Comparison of ENCODE assay signal across 10 mouse cellular contexts in genomic region chr10:39558492-39559005, GRCm38 (mm10). TPM values are rescaled to one million over a fixed set of nuclear protein-coding genes. Genes with fewer than 3 reads are reported as not detected.
DNase-seq lines count a peak whose midpoint lies in the region; ATAC-seq and TF ChIP-seq lines count a peak whose summit lies in the region.
"Had no signal": no experiment of that assay in that cellular context is flagged by ENCODE, and none has a peak within 500 bp of the region (broad histone marks: within the 10 kb centered on the region; RNA-seq: fewer than 3 reads in every experiment).

No protein-coding gene starts in this region.

- TF ChIP-seq CTCF in kidney, adult 2 months (conservative IDR thresholded peaks at IDR 0.05; ENCODE audit: insufficient read depth, insufficient read length, low read depth, low read length), result no peak

- H3K4me2 ChIP-seq in kidney, embryonic 16.5 days (replicated peaks; ENCODE audit: low read depth, low read length), result no peak overlapping the region
- H3K4me2 ChIP-seq in forebrain, embryonic 14.5 days (ENCODE audit: low read length), result no peak overlapping the region
- no peak overlapping the region for H3K4me2 ChIP-seq in intestine, embryonic 14.5 days (ENCODE audit: low read length)
- H3K4me2 ChIP-seq in neural tube, embryonic 15.5 days, result no peak overlapping the region

- 36% methylated on average over 5 of the region's 5 CpGs for WGBS in kidney, embryonic 16.5 days
- WGBS in kidney, adult 2 months, result 51% methylated on average over 5 of the region's 5 CpGs
- WGBS in forebrain, embryonic 14.5 days, result 51% methylated on average over 5 of the region's 5 CpGs
- 43% methylated on average over 5 of the region's 5 CpGs for WGBS in intestine, embryonic 14.5 days
- 34% methylated on average over 5 of the region's 5 CpGs for WGBS in neural tube, embryonic 15.5 days

- ATAC-seq in kidney, embryonic 16.5 days (ENCODE audit: low FRiP score, low TSS enrichment), result peak; percentile 14; the same call in 1 of the 2 replicates
- no peak for ATAC-seq in forebrain, embryonic 14.5 days
- ATAC-seq in intestine, embryonic 14.5 days (replicated peaks; ENCODE audit: low FRiP score, low TSS enrichment, low read depth), result no peak
- ATAC-seq in neural tube, embryonic 15.5 days (ENCODE audit: low FRiP score), result peak; percentile 46; the same call in 1 of the 2 replicates

- H3K4me3 ChIP-seq in kidney, embryonic 16.5 days (ENCODE audit: low read length), result no peak overlapping the region
- no peak overlapping the region for H3K4me3 ChIP-seq in kidney, adult 2 months (ENCODE audit: insufficient read depth, low read depth, low read length)
- no peak overlapping the region for H3K4me3 ChIP-seq in forebrain, embryonic 14.5 days (ENCODE audit: low read depth, low read length)
- no peak overlapping the region for H3K4me3 ChIP-seq in intestine, embryonic 14.5 days (ENCODE audit: low read depth, low read length)
- no peak overlapping the region for H3K4me3 ChIP-seq in neural tube, embryonic 15.5 days (replicated peaks)
- H3K4me3 ChIP-seq: megakaryocyte, embryonic 14.5 days had no signal

- H3K9me3 ChIP-seq in kidney, embryonic 16.5 days (ENCODE audit: low read length), result no peaks in the 10 kb centered on the region
- H3K9me3 ChIP-seq in forebrain, embryonic 14.5 days (replicated peaks; ENCODE audit: control insufficient read depth, low read length), result no peaks in the 10 kb centered on the region
- H3K9me3 ChIP-seq in intestine, embryonic 14.5 days (ENCODE audit: control insufficient read depth, low read length), result no peaks in the 10 kb centered on the region
- no peaks in the 10 kb centered on the region for H3K9me3 ChIP-seq in neural tube, embryonic 15.5 days (replicated peaks)
- H3K9me3 ChIP-seq: megakaryocyte, embryonic 14.5 days had no signal

- no peak for TF ChIP-seq POLR2A in kidney, adult 2 months (IDR thresholded peaks at IDR 0.05; ENCODE audit: low read depth, low read length)

- no peaks in the 10 kb centered on the region for H3K27me3 ChIP-seq in kidney, embryonic 16.5 days (ENCODE audit: insufficient read depth, low read length)
- no peaks in the 10 kb centered on the region for H3K27me3 ChIP-seq in kidney, adult 2 months (replicated peaks; ENCODE audit: control insufficient read depth, insufficient read depth, low read length)
- no peaks in the 10 kb centered on the region for H3K27me3 ChIP-seq in forebrain, embryonic 14.5 days (replicated peaks; ENCODE audit: control insufficient read depth, insufficient read depth, low read length)
- no peaks in the 10 kb centered on the region for H3K27me3 ChIP-seq in intestine, embryonic 14.5 days (replicated peaks; ENCODE audit: control insufficient read depth, insufficient read depth, low read length)
- H3K27me3 ChIP-seq in neural tube, embryonic 15.5 days (replicated peaks), result no peaks in the 10 kb centered on the region
- H3K27me3 ChIP-seq: megakaryocyte, embryonic 14.5 days had no signal

- H3K36me3 ChIP-seq in kidney, embryonic 16.5 days (ENCODE audit: insufficient read depth, low read length), result no peaks in the 10 kb centered on the region; the same call in 1 of the 2 replicates
- no peaks in the 10 kb centered on the region for H3K36me3 ChIP-seq in kidney, adult 2 months (ENCODE audit: control insufficient read depth, insufficient read depth, low read length)
- peaks cover 21% of the 10 kb centered on the region; the same call in 1 of the 2 replicates for H3K36me3 ChIP-seq in forebrain, embryonic 14.5 days (ENCODE audit: control insufficient read depth, insufficient read depth, low read length)
- no peaks in the 10 kb centered on the region for H3K36me3 ChIP-seq in intestine, embryonic 14.5 days (ENCODE audit: control insufficient read depth, insufficient read depth, low read length)
- 0 out of 2 replicates have a peak, but pooled peaks cover 5% of the 10 kb centered on the region for H3K36me3 ChIP-seq in neural tube, embryonic 15.5 days

- no peak for DNase-seq in kidney, adult 2 months
- no peak for DNase-seq in forebrain, embryonic 14.5 days (ENCODE audit: low spot score)
- no peak for DNase-seq in intestine, embryonic 14.5 days (ENCODE audit: low spot score)
- no peak for DNase-seq in ovary, postnatal 36 days (ENCODE audit: low spot score)
- DNase-seq in frontal cortex, postnatal 10 days (ENCODE audit: low spot score in 2 of 2), result no peak
- DNase-seq: cerebellum, postnatal 14 days; thymus, adult 2 months had no signal

- 0 out of 2 replicates have a peak overlapping the region, but pooled peaks have one; percentile 44 for H3K9ac ChIP-seq in kidney, embryonic 16.5 days (replicated peaks; ENCODE audit: low read length)
- peak overlapping the region; percentile 13 for H3K9ac ChIP-seq in forebrain, embryonic 14.5 days (ENCODE audit: low read length)
- no peak overlapping the region for H3K9ac ChIP-seq in intestine, embryonic 14.5 days (ENCODE audit: low read length)
- H3K9ac ChIP-seq in neural tube, embryonic 15.5 days (replicated peaks), result no peak overlapping the region

- peaks cover 86% of the 10 kb centered on the region for H3K4me1 ChIP-seq in kidney, embryonic 16.5 days (ENCODE audit: insufficient read depth, low read length)
- peaks cover 6% of the 10 kb centered on the region; the same call in 1 of the 2 replicates for H3K4me1 ChIP-seq in kidney, adult 2 months (ENCODE audit: control insufficient read depth, insufficient read depth, low read length)
- H3K4me1 ChIP-seq in forebrain, embryonic 14.5 days (ENCODE audit: control insufficient read depth, insufficient read depth, low read length), result peaks cover 32% of the 10 kb centered on the region
- H3K4me1 ChIP-seq in intestine, embryonic 14.5 days (replicated peaks; ENCODE audit: control insufficient read depth, insufficient read depth, low read length), result peaks cover 50% of the 10 kb centered on the region
- H3K4me1 ChIP-seq in neural tube, embryonic 15.5 days, result peaks cover 71% of the 10 kb centered on the region

- peak overlapping the region; percentile 88 for H3K27ac ChIP-seq in kidney, embryonic 16.5 days (ENCODE audit: low read length)
- no peak overlapping the region; the same call in 1 of the 2 replicates for H3K27ac ChIP-seq in kidney, adult 2 months (ENCODE audit: insufficient read depth, low read depth, low read length)
- peak overlapping the region; percentile 58; the same call in 1 of the 2 replicates for H3K27ac ChIP-seq in forebrain, embryonic 14.5 days (ENCODE audit: low read depth, low read length)
- 0 out of 2 replicates have a peak overlapping the region, but pooled peaks have one; percentile 51 for H3K27ac ChIP-seq in intestine, embryonic 14.5 days (ENCODE audit: low read depth)
- H3K27ac ChIP-seq in neural tube, embryonic 15.5 days (replicated peaks), result peak overlapping the region; percentile 80

RNA-seq across cellular contexts. Expression of gene Traf3ip2, which starts 54.2 kb away (rescaled TPM):
- polyA plus RNA-seq in kidney, embryonic 16.5 days (2015; fragmentation: Nextera tagmentation; extraction: Ambion mirVana), result 18.4 and 18.9 TPM in 2 replicates
- 10.4 and 12.8 TPM in 2 replicates for polyA plus RNA-seq in kidney, adult 2 months (2012; rRNA removed)
- polyA plus RNA-seq in forebrain, embryonic 14.5 days (2014; fragmentation: Nextera tagmentation; extraction: Ambion mirVana), result 4.8 and 5.7 TPM in 2 replicates
- 27.8 and 28.5 TPM in 2 replicates for polyA plus RNA-seq in intestine, embryonic 14.5 days (2014; fragmentation: Nextera tagmentation; extraction: Ambion mirVana)
- polyA plus RNA-seq in neural tube, embryonic 15.5 days (2015; fragmentation: Nextera tagmentation; extraction: Ambion mirVana), result 3.8 and 9.4 TPM in 2 replicates

Comparison
In these comparisons a context has a peak if more than half of its experiments do, and no peak if none do; other contexts are left out.
1. ATAC-seq: peak in kidney, embryonic 16.5 days (single experiment) and neural tube, embryonic 15.5 days (single experiment); none in forebrain, embryonic 14.5 days (single experiment) and intestine, embryonic 14.5 days (single experiment).
2. H3K9ac ChIP-seq: peak in kidney, embryonic 16.5 days (single experiment) and forebrain, embryonic 14.5 days (single experiment); none in intestine, embryonic 14.5 days (single experiment) and neural tube, embryonic 15.5 days (single experiment).